Mouse (Mus musculus) testis, postnatal 10 days (tissue): Measurements from ENCODE around the gene Cbx1.
"Not testable (repeated sequence)": the region's sequence is repeated elsewhere in the genome, so short reads cannot be mapped to it uniquely, and the experiment has no call there.

ENCODE experiments used
- DNase-seq: peaks from one replicate; pipeline ENCODE4 v3.0.0; 2021; ENCODE audit warnings: low spot score

Cbx1 gene

DNA sequence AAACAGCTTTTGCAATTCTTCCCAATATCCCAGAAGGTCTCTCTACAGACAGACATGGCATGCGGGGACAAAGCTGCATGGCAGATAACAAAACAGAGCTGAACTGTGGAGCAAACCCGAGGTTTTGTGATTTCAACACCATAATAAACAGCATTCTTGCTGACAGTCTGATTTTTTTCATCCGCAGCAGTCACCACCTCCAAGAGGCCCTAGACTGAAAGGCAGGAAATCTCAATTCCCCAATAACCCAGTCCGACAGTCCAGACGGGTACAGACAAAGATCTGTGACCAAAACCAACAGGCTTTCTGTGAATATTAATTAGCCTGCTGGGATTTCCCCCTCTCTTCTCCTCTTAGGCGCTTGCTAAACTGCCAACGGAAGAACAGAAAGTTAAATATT lies 13.3 kb upstream of the Cbx1 start:
- DNase-seq, result no peak

- DNase-seq, result no peak
These were observed 12.9 kb upstream of the Cbx1 start for GRCm38 (mm10) chr11:96776068-96776467.

DNA sequence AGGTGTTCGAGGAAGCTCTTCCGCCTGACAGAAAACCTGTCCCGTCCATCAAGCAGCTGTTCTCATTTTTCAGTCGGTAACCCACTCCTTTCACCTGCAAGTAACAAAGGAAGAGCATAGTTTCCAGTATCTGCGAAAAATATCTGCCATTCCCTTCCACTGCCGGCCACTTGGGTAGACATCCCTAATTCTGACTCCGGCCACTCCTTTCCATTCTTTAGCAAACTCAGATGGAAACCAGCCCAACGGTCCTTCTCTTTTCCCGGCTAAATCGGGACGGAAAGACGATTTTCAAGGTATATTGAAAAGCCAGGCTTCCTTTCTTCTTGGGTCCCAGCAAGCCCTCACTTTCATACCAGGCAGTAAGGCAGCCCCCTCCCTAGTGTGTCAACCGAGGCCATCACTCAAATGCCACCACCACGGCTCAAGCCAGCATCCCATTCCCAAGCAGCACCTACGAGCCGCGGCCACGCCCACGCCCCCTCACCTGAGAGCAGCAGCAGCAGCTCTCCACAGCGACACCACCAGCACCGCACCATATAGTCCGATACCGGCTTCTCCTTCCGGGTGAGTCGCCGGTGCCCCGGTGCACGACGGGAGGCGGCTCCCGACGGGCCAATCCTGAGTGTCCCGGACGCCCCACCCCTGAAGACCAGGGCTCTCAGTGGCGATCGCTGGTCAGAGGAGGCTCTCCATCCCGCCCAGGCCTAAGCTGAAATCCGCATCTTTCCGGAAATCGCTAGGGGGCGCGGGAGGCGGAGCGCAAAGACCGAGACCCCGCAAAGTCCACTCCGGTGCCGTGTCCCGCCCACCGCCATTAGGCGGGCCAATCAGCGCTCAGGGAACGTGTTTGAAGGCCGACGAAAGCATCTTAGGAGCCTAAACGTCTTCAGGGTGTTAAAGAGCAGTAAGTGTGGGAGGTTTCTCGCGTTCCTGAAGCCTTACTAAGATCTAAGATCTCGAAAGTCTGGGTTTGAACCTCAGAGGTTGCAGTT lies 11.7 kb upstream of the Cbx1 start, which contains the start of gene Snx11:
Gene Snx11 (minus strand): TSS at position 592 of the 995 bp plus-strand sequence.
- peak; percentile 99 for DNase-seq

DNA sequence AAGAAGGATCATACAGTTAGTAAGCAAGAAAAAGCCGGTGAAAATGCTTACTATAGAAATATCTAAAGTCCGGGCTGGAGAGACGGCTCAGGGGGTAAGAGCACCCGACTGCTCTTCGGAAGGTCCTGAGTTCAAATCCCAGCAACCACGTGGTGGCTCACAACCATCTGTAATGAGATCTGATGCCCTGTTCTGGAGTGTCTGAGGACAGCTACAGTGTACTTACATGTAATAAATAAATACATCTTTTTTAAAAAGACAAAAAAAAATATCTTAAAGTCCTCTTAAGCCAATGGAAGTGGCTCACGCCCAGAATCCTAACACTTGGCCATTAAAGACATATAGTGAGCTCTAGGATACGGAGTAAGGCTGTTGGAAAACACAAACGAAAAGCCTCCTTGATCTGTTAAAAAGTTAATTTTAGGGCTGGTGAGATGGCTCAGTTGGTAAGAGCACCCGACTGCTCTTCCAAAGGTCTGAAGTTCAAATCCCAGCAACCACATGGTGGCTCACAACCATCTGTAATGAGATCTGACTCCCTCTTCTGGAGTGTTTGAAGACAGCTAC lies 10.8 kb upstream of the Cbx1 start:
- not testable (repeated sequence) for DNase-seq

DNA sequence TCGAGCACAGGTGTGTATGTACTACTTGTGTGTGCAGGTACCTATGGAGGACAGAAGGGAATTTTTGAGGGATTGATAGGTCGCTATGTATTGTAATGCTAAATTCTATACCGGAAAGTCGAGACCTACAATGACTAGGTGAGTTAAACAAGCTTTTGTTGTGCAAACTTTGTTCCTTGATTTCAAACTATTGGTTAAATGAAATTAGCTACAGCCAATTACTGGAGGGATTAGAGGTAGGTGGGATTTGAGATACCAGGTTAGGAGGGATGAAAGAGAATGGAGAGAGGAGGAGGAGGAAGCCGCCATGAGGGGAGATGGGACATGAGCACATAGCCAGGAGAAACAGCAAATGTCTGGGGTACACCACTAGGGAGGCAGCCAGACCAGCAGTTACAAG lies 8.6 kb upstream of the Cbx1 start:
- DNase-seq, result no peak

DNA sequence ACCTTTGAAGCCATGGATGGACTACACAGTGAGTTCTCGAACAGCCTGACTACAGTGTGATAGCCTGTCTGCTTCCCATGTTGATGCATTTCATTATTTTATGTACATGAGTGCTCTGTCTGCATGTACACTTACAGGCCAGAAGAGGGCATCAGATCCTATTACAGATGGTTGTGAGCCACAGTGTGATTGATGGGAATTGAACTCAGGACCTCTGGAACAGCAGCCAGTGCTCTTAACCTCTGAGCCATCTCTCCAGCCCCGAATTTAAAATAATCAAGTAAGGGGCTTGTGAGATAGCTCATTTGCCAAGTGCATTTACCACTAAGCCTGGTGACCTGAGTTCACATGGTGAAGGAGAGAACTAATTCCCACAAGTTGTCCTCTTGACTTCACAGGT lies 7.5 kb upstream of the Cbx1 start:
- DNase-seq, result no peak

GRCm38 (mm10) chr11:96784847-96785246 lies 4.1 kb upstream of the Cbx1 start:
- peak; percentile 88 for DNase-seq

DNA sequence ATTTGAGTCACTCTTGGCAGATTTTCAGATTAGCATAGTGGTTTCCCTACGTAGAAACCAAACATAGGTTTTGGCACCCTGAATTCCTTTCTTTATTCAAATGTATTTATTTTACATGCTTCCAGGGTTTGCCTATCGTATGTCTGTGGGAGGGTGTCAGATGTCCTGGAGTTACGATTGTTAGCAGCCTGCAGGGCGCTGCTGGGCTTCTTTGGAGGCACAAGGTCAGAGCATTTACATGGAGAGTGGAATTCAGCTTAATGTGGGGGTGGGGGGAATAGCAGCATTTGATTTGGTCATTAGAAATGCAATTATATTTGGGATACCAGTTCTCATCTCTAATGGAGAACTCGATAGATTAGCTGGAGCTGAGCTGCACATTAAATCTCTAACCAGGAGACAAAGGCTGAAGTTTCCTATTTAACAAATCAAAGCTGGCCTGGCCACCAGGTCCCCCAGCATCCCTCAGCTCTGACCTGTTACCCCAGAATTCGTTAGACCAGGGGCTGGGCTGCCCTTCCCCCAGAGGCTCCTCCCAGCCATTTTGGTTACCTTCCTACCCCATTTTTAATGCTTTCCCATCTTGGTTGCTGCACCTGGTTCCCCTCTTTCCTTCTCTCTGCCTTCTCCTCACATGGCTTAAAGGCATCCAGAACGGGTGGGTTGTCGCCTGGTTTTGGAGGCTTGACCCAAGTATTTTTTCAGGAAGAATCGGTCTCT lies 2.0 kb upstream of the Cbx1 start:
- DNase-seq, result no peak

GRCm38 (mm10) chr11:96789990-96790389 lies 1.1 kb downstream of the Cbx1 start:
- DNase-seq, result no peak

GRCm38 (mm10) chr11:96790681-96791080 lies 1.8 kb downstream of the Cbx1 start:
- DNase-seq, result no peak

- DNase-seq, result no peak
These were observed 6.6 kb downstream of the Cbx1 start for GRCm38 (mm10) chr11:96795491-96795890.

- no peak for DNase-seq
These were observed 7.2 kb downstream of the Cbx1 start for GRCm38 (mm10) chr11:96796081-96796480.

- no peak for DNase-seq
These were observed 7.7 kb downstream of the Cbx1 start for GRCm38 (mm10) chr11:96796586-96796985.

DNA sequence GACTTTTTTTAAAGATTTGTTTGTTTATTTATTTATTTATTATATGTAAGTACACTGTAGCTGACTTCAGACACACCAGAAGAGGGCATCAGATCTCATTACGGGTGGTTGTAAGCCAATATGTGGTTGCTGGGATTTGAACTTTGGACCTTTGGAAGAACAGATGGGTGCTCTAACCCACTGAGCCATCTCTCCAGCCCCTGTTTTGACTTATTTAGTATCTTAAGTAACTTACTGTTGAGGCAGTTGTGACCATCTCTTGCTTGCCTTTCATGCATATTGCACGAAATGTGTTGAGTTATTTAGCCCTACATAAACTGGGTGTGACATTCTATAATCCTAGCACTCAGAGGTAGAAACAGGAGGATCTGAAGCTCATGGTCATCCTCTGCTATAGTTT lies 10.6 kb downstream of the Cbx1 start:
- DNase-seq, result no peak

DNA sequence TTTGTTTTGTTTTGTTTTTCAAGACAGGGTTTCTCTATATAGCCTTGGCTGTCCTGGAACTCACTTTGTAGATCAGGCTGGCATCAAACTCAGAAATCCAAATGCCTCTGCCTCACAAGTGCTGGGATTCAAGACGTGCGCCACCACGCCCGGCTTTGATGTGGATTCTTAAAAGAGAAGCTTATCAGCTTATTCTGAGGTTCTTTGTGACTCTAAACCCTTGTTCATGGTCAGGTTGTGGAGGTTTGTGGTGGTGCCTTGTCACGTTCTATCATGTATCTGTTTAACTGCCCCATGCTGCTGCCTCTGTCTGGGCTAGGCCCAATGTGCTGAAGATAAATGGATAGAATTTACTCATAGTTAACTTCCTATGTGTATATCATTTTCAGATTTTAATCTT lies 16.7 kb downstream of the Cbx1 start:
- no peak for DNase-seq

DNA sequence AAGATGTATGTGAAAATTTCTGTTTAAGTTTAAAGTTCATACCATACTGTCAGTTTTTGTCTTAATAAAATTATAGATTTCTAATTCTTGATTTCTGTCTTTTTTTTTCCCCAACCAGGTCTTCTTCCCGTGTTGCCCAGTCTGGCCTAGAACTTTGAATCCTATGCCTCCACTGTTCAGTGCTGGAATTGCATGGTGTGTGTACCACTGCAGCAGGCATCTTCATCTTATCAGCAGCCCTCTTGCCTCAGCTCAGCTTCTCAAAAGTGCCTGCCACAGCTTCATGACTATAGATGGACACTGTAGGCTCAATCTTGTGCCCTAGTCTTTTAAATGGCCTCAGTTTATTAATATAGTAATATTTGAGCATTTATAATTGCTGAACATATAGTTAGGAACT lies 19.1 kb downstream of the Cbx1 start:
- no peak for DNase-seq

DNA sequence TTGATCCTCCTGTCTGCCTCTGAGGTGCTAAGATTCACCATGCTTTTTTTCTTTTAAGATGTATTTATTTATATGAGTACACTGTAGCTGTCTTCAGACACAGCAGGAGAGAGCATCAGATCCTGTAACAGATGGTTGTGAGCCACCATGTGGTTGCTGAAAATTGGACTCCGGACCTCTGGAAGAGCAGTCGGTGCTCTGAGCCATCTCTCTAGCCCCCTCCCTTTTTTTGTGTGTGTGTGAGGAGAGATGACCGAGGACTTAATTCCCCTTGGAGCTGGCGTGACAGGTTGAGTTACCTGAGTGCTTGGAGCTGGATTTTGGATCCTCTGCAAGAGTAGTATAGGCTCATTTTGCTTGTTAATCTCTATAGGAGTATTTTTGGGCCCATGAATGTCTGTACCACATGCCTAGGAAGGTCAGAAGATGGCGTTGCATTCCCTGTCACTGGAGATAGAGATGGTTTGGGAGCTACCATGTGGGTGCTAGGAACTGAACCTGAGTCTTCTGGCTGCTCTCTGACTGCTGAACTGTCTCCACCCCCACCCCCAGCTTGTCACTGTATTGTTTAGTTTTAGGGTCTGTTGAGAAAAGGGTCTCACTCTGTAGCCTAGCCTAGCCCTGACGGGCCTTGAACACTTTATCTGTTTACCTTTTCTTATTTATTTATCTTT lies 20.8 kb downstream of the Cbx1 start:
- DNase-seq, result no peak

DNA sequence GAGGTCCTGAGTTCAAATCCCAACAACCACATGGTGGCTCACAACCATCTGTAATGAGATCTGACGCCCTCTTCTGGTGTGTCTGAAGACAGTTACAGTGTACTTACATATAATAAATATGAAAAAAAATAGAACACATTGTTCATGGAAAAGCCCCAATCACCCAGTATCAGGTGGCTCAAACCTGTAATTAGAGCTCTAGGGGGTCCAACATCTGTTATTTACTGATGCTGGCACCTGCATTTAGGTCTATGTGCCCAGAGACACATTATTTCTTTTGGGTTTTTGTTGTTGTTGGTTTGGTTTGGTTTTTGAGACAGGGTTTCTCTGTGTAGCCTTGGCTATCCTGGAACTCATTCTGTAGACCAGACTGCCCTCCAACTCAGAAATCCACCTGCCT lies 22.3 kb downstream of the Cbx1 start:
- not testable (repeated sequence) for DNase-seq

- no peak for DNase-seq
These were observed 24.5 kb downstream of the Cbx1 start for GRCm38 (mm10) chr11:96813455-96813854.

- DNase-seq, result no peak
These were observed 25.0 kb downstream of the Cbx1 start for GRCm38 (mm10) chr11:96813920-96814319.

DNA sequence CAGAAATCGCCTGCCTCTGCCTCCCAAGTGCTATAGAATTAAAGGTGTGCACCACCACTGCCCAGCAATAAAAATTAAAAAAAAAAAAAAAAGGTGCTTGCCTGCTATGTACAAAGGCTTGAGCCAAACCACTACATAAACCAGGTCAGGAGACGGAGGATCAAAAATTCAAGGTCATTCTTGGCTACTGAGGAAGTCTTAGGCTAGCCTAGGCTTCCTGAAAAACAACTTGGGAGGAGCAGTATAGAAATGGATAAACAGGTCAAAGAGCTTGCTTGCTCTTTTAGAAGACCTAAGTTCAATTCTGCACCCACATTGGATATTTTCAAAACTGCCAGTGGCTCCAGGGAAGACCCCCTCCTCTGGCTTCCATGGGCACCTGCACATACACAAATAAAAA lies 25.5 kb downstream of the Cbx1 start:
- no peak for DNase-seq

- no peak for DNase-seq
These were observed 27.0 kb downstream of the Cbx1 start for GRCm38 (mm10) chr11:96815895-96816294.
